Mouse (Mus musculus): Measurements from ENCODE around the gene Gm47955.

DNA sequence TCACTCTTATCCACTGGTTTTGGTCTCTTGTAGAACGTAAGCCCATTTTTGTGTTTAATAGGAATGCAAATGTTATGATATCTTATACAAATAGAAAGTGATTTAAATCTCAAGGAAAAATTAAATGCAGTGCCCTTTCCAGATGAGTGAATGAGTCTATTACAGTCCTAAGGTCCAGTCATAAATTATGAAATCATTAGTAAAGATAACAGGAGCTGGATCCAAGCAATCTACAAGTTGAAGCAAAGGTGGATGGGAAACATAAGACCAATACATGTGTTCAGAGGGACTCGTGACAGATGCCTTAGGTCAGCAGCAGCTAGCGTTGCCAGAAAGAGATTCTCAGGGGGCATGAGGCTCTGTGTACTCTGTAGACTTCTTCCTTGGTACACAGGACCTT lies 31.5 kb downstream of the Gm47955 start:
- TF ChIP-seq CTCF (IDR thresholded peaks at IDR 0.05; ENCODE audit: borderline replicate concordance, extremely low read depth, insufficient read depth, insufficient read length) (no peak), POLR2A (IDR thresholded peaks at IDR 0.05; ENCODE audit: borderline replicate concordance, extremely low read depth, insufficient read depth, insufficient read length, poor library complexity, severe bottlenecking) (no peak)
